Mouse (Mus musculus): ENCODE measurements around the gene Lyzl4. TPM values are rescaled to one million over a fixed set of nuclear protein-coding genes. Genes with fewer than 3 reads are reported as not detected.

The Lyzl4 gene
- total and polyA plus RNA-seq, 3 experiments: not detected

DNA sequence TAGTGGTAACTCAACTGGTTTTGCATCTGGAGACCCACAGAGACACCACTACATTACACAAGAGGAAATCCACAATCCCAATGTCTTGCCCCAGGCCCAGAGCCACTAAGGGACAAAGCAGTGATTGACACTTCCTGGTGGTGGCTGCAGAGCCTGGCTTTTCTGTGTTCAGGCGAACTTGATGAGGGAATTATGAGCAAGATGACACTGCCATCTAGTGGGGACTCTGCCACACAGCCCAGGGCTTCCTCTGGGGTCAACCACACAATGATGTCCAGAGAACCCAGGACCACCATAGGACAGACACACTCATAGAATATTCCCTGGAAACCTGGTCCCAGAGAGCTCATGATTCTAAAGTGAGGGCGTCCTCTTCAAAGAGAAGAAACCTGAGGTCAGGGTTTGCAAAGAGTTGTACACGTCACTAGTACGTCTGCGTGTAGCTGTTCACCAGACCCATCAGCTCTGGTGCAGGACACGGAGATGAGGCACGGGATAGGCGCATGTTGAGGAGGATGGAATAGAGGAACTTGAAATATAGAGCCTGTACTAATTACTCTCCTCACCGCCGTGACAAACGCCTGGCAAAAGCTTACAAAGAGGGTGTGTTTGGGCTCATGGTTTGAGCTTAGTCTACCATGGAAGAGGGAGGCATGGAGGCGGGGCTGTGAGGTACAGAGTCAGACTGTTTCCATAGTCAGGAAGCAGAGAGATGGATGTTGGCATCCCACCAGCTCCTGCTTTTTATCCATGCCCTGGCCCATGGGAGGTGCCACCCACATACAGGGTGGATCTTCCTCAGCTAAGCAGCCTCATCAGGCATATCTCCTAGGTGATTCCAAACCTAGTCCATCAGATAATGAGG lies 36.2 kb downstream of the Lyzl4 start:
- DNase-seq (ENCODE audit: low spot score): peak; percentile 37
- TF ChIP-seq TAL1 (conservative IDR thresholded peaks at IDR 0.05; ENCODE audit: low read depth, low read length): no peak
- TF ChIP-seq GATA2 (IDR thresholded peaks at IDR 0.05; ENCODE audit: borderline replicate concordance, low read depth, low read length): no peak
- TF ChIP-seq GATA1 (IDR thresholded peaks at IDR 0.05; ENCODE audit: borderline replicate concordance, low read length): no peak
- TF ChIP-seq POLR2AphosphoS5 (IDR thresholded peaks at IDR 0.05; ENCODE audit: insufficient replicate concordance, low read depth, low read length): no peak
- TF ChIP-seq CTCF (IDR thresholded peaks at IDR 0.05; ENCODE audit: low read depth, low read length): peak; percentile 69
- H3K27me3 ChIP-seq (ENCODE audit: insufficient read depth, low read length): peaks cover 7% of the 10 kb centered on the region; the same call in 1 of the 2 replicates
- no peaks in the 10 kb centered on the region for H3K4me1 ChIP-seq (ENCODE audit: insufficient read depth, low read depth, low read length)
- ATAC-seq (ENCODE audit: extremely low read depth, insufficient number of reproducible peaks, low FRiP score, poor library complexity, severe bottlenecking): no peak
- no peaks in the 10 kb centered on the region for H3K9me3 ChIP-seq (replicated peaks)
- no peak overlapping the region for H3K4me3 ChIP-seq (ENCODE audit: low read depth, low read length)
- H3K36me3 ChIP-seq (replicated peaks): no peaks in the 10 kb centered on the region

DNA sequence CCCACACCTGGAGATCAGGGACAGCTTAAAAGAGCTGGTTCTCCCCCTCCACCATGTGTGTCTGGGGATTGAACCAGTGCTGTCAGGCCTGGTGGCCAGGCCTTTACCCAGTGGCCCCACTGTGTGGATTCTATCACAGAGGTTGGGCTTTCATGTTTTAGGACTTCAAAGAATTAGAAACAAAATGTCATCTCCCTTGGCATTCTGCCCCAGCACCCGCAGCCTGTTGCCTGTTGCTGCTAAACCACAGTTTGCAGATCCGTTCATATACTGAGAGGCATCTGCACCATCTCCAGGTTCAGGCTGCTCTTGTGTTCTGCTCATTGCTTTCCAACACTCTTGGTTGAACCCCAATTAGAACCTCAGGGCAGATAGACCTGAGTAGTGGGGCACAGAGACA lies 39.5 kb downstream of the Lyzl4 start:
- no peaks in the 10 kb centered on the region for H3K9me3 ChIP-seq (replicated peaks)
- TF ChIP-seq CTCF (IDR thresholded peaks at IDR 0.05; ENCODE audit: low read depth, low read length) (no peak), TAL1 (conservative IDR thresholded peaks at IDR 0.05; ENCODE audit: low read depth, low read length) (no peak), GATA2 (IDR thresholded peaks at IDR 0.05; ENCODE audit: borderline replicate concordance, low read depth, low read length) (no peak), GATA1 (IDR thresholded peaks at IDR 0.05; ENCODE audit: borderline replicate concordance, low read length) (no peak), POLR2AphosphoS5 (IDR thresholded peaks at IDR 0.05; ENCODE audit: insufficient replicate concordance, low read depth, low read length) (no peak)
- no peak for ATAC-seq (ENCODE audit: extremely low read depth, insufficient number of reproducible peaks, low FRiP score, poor library complexity, severe bottlenecking)
- H3K4me3 ChIP-seq (ENCODE audit: low read depth, low read length): no peak overlapping the region
- H3K36me3 ChIP-seq (replicated peaks): no peaks in the 10 kb centered on the region
- H3K4me1 ChIP-seq (ENCODE audit: insufficient read depth, low read depth, low read length): no peaks in the 10 kb centered on the region
- no peak for DNase-seq (ENCODE audit: low spot score)
- peaks cover 7% of the 10 kb centered on the region; the same call in 1 of the 2 replicates for H3K27me3 ChIP-seq (ENCODE audit: insufficient read depth, low read length)

- Histone ChIP-seq H3K4me1 (ENCODE audit: insufficient read depth, low read depth, low read length) (no peaks in the 10 kb centered on the region), H3K27me3 (ENCODE audit: insufficient read depth, low read length) (peaks cover 3% of the 10 kb centered on the region; the same call in 1 of the 2 replicates), H3K9me3 (replicated peaks) (no peaks in the 10 kb centered on the region), H3K36me3 (replicated peaks) (no peaks in the 10 kb centered on the region), H3K4me3 (ENCODE audit: low read depth, low read length) (no peak overlapping the region)
- TF ChIP-seq TAL1 (conservative IDR thresholded peaks at IDR 0.05; ENCODE audit: low read depth, low read length): no peak
- DNase-seq (ENCODE audit: low spot score) (no peak), ATAC-seq (ENCODE audit: extremely low read depth, insufficient number of reproducible peaks, low FRiP score, poor library complexity, severe bottlenecking) (no peak)
Observed at GRCm38 (mm10) chr9:121600861-121601427, 41.0 kb downstream of the Lyzl4 start.

GRCm38 (mm10) chr9:121600201-121600860 lies 41.6 kb downstream of the Lyzl4 start:
- no peak for TF ChIP-seq GATA2 (IDR thresholded peaks at IDR 0.05; ENCODE audit: borderline replicate concordance, low read depth, low read length)
- TF ChIP-seq GATA1 (IDR thresholded peaks at IDR 0.05; ENCODE audit: borderline replicate concordance, low read length): no peak
- no peak for TF ChIP-seq CTCF (IDR thresholded peaks at IDR 0.05; ENCODE audit: low read depth, low read length)
- no peak for TF ChIP-seq POLR2AphosphoS5 (IDR thresholded peaks at IDR 0.05; ENCODE audit: insufficient replicate concordance, low read depth, low read length)
- ATAC-seq (ENCODE audit: extremely low read depth, insufficient number of reproducible peaks, low FRiP score, poor library complexity, severe bottlenecking) (no peak), DNase-seq (ENCODE audit: low spot score) (no peak)
- H3K4me1 ChIP-seq (ENCODE audit: insufficient read depth, low read depth, low read length): no peaks in the 10 kb centered on the region
- no peak overlapping the region for H3K4me3 ChIP-seq (ENCODE audit: low read depth, low read length)
- H3K9me3 ChIP-seq (replicated peaks): no peaks in the 10 kb centered on the region
- peaks cover 3% of the 10 kb centered on the region; the same call in 1 of the 2 replicates for H3K27me3 ChIP-seq (ENCODE audit: insufficient read depth, low read length)
- H3K36me3 ChIP-seq (replicated peaks): no peaks in the 10 kb centered on the region

GRCm38 (mm10) chr9:121599551-121599950 lies 42.3 kb downstream of the Lyzl4 start:
- no peak for TF ChIP-seq CTCF (IDR thresholded peaks at IDR 0.05; ENCODE audit: low read depth, low read length)
- TF ChIP-seq TAL1 (conservative IDR thresholded peaks at IDR 0.05; ENCODE audit: low read depth, low read length): no peak
- TF ChIP-seq GATA2 (IDR thresholded peaks at IDR 0.05; ENCODE audit: borderline replicate concordance, low read depth, low read length): no peak
- no peak for TF ChIP-seq GATA1 (IDR thresholded peaks at IDR 0.05; ENCODE audit: borderline replicate concordance, low read length)
- TF ChIP-seq POLR2AphosphoS5 (IDR thresholded peaks at IDR 0.05; ENCODE audit: insufficient replicate concordance, low read depth, low read length): no peak
- Histone ChIP-seq H3K4me1 (ENCODE audit: insufficient read depth, low read depth, low read length) (no peaks in the 10 kb centered on the region), H3K9me3 (replicated peaks) (no peaks in the 10 kb centered on the region), H3K27me3 (ENCODE audit: insufficient read depth, low read length) (peaks cover 3% of the 10 kb centered on the region; the same call in 1 of the 2 replicates), H3K36me3 (replicated peaks) (no peaks in the 10 kb centered on the region), H3K4me3 (ENCODE audit: low read depth, low read length) (no peak overlapping the region)
- DNase-seq (ENCODE audit: low spot score): no peak
- no peak for ATAC-seq (ENCODE audit: extremely low read depth, insufficient number of reproducible peaks, low FRiP score, poor library complexity, severe bottlenecking)

- ATAC-seq (ENCODE audit: extremely low read depth, insufficient number of reproducible peaks, low FRiP score, poor library complexity, severe bottlenecking) (no peak), DNase-seq (ENCODE audit: low spot score) (no peak)
- no peaks in the 10 kb centered on the region for H3K4me1 ChIP-seq (ENCODE audit: insufficient read depth, low read depth, low read length)
- H3K27me3 ChIP-seq (ENCODE audit: insufficient read depth, low read length): no peaks in the 10 kb centered on the region
- no peaks in the 10 kb centered on the region for H3K36me3 ChIP-seq (replicated peaks)
- no peaks in the 10 kb centered on the region for H3K9me3 ChIP-seq (replicated peaks)
- no peak overlapping the region for H3K4me3 ChIP-seq (ENCODE audit: low read depth, low read length)
- TF ChIP-seq GATA1 (IDR thresholded peaks at IDR 0.05; ENCODE audit: borderline replicate concordance, low read length) (no peak), POLR2AphosphoS5 (IDR thresholded peaks at IDR 0.05; ENCODE audit: insufficient replicate concordance, low read depth, low read length) (no peak), TAL1 (conservative IDR thresholded peaks at IDR 0.05; ENCODE audit: low read depth, low read length) (no peak), GATA2 (IDR thresholded peaks at IDR 0.05; ENCODE audit: borderline replicate concordance, low read depth, low read length) (no peak)
Observed at GRCm38 (mm10) chr9:121598106-121598505, 43.8 kb downstream of the Lyzl4 start.

All from G1E (cell line).